Mouse (Mus musculus) heart, adult 8-10 months (tissue): ENCODE measurements around the gene Nkx1-2. TPM values are rescaled to one million over a fixed set of nuclear protein-coding genes. Genes with fewer than 3 reads are reported as not detected.

Source experiments
- DNase-seq: peaks from one replicate; pipeline ENCODE4 v3.0.0; 2022; ENCODE audit warnings: low spot score
- total RNA-seq, 4 experiments: library from RNA; stranded (reverse); gene quantifications; 2 replicates each; pipeline ENCODE4 v1.2.4; 2022

Gene Nkx1-2
- total RNA-seq: not detected

DNA sequence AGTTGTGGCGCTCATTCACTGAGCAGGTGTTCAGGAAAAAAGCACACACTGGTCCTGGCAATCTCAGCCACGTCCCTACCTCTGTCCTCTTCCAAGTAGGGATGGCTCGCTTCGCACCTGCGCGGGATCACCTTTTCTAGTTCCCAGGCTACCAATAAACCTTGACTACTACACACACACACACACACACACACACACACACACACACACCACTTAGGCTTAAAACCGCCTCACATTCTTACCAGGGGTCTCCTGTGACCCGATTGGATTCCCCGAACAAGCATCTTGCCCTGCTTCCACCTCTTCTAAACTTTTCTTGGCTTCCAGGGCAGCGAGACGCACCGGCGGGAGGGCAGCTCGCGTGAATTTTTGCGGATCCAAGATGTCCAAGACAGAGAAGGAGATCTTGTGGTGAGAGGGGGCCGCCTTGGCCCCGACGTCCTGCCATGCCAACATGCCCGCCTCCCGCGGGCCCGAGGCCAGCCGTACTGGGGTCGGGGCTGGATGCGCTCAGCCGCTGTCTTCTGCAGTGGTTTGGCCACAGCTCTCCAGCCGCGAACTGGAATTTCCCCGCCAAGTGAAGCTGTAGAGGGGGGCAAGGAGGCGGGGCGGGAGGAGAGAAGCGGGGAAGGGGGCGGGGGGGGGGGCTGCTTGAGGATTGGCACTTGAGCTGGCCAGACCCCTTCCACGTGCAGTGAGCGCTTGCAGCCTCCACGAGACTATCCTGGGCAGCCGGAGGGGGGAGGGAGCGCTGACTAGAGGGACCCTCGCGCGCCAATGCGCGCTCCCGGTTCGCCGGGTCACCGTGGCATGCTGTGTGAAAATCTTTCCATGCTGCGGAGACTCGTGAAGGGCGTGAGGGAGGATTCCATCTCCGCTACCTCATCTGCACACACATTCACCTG is at the start of gene Nkx1-2:
Gene Nkx1-2, minus strand, starts transcription at position 567 of the 905 bp plus-strand sequence.
- DNase-seq: no peak

DNA sequence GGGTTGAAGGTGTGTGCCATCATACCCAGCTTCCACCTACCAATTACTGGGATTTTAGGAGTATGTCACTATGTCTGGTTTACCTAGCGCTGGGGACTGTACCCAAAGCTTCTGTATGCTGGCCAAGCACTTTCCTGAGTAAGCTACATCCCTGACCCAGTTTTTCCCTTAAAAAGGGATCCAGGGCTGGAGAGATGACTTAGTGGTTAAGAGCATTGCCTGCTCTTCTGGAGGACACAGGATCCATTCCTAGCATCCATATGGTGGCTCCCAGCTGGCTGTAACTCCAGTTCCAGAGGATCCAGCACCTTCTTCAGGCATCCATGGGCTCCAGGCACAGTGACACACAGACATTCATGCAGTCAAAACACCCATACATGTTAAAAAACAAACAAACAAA is 47.1 kb upstream of the Nkx1-2 start:
- DNase-seq: no peak

DNA sequence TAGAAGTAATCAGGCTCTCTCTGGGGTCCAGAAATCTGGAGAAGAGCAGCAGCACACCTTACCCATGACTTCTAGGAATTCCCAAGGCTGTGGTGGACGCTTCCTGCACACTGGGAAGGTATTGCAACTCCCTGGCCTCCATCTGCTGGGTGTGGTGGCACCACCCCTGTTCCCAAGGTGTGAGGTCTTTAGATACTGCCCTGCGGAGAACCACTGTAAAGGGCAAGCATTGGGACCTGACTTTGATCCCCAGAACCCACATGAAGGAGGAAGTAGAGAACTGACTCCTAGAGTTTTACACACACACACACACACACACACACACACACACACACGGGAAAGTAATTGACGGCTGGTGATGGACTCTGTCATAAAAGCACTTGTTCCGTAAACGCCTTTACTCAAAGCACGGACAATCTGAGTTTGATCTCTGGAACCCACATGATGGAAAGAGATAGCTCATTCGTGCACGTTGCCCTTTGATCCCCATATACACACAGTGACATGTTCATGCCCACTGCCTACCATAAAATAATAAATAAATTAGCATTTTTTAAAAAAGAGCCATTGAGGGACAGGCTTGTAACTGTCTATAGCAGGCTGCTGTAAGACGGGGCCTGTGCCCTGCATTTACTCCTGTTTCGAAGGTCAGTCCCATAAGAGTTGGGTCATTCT is 45.3 kb upstream of the Nkx1-2 start:
- no peak for DNase-seq

DNA sequence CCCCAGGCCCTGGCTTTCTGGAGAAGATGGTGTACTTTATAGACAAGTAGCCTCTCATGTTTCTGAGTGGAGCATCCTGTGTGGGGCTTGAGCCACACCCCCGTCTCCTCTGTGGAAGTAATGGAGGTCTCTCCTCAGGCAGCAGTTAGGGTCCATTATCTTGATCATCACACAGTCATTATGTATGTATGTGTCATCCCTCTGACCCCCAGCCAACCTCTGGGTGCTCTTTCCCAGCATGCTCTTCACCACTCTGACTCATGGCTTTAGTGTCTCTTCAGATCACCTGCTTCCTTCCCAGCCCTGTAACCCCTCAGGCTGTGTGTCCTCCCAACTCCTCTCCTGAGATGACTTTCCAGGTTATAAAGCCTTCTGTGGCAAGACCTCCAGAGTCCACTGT is 42.2 kb upstream of the Nkx1-2 start:
- no peak for DNase-seq

DNA sequence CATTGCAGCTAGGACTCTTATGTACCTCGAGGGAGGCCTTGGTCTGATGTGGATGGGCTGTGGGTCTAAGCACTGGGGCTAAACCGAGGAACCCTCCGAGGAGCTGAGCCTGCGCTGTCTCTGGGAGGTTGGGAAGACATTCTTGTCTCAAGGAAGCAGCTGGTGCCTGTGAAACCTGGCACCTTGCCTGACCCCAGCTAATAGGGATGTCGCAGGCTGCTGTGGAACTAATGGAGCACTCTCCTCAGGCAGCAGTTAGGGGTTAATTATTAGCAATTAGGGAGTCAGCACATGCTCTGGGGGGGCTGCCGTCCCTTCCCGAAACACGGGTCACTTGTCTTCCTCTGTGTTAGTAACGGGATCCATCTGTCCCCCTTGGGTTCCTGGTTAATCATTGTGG is 41.5 kb upstream of the Nkx1-2 start:
- no peak for DNase-seq

DNA sequence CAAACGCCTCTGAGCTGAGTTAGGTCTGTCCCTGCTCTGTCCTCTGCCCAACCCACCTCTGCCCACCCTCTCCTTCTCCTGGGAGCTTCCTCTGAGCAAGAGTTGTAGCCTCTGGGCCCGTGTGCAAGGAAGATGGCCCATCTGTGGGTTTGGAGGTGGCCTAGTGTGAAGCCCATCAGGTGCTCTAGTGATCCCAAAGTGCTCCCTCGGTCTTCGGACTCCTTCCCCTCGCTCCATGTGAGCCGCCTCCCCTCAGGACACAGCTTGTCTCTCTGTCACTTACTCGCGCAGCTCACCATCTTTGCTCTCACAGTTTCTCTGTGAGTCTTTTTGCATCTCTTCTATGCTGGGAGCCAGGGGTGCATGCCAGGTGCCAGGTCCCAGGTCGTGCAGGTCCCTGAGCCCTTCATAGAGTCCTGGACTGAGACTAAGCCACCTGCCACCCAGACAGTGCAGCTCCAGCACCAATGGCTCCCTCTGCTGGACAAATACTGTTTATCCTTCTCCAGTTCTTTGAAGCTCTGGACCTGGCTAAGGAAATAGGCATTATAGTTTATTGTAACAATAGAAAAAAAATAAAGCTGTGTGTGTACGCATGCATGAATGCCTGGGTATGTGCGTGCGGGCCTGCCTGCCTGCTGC is 39.1 kb upstream of the Nkx1-2 start:
- peak; percentile 57 for DNase-seq

DNA sequence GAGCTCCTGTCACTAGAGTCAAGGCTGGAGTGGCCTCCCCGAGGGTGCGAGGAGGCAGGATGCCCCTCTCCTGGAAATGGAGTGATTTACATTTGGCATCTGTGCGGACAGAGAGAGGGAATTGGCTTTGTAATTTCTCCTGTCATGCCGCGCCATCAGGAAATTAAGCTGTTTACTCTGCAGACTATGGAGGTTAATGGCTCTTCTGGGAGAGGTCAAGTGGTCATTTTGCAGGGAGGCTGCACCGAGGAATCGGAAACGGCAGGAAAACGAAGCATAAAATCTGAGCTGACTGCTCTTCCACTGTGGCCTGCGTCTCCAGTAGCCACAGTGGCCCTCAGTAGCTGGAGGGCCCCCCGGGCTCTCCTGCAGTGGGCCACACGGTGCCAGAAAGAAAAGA is 37.9 kb upstream of the Nkx1-2 start:
- no peak for DNase-seq

DNA sequence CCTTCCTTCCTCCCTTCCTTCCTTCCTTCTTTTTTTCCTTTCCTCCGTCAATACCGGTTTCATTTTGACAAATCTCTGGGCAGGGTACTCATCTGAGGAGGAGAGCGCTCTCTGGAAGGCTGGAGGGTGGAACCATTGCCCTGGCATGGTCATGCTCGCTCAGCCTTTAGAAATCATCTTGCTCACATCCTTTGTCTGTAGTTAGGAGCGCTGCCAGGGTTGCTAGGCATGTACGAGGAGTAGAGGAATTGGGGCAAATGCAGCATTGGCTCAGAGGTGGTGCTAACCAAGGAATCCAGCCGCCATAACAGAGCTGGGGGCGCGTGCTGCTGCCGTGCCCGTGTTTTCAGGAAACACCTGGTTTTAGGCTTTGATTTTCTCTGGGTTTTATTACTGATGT is 31.9 kb upstream of the Nkx1-2 start:
- no peak for DNase-seq

DNA sequence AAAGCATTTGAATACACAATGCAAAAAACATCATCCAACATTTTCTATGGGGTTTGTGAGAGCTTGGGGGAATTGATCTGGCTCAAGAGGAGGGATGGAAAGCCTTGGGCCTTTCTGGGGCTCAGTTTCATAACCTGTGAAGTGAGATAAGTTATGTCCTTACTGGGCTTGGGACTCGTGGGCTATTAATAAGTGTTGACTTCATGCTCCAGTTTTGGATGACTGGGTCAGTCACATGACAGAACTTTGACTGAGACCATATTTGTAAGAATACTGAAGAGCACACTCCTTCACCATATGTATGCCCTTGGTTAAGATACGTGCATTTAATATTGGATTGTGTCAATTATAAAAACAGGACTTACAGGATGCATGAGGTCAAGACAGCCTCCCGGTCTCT is 28.0 kb upstream of the Nkx1-2 start:
- peak; percentile 58 for DNase-seq

DNA sequence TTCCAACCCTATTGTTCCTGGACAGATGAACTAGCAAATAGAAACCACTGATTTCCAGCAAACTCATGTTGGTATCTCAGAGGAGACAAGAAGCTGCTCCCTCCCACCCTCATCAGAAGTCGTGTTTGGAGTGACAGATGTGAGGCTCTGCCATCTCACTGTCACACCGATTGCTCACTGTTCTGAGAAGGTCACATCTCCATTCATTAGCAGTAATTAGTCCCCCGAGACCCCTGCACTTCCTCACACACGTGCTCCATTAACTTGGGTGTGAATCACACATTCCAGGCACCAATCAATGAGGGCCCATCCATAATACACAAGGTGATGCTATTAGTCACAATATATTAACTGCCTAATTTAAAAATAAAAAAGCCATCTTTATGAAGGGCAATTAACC is 26.7 kb upstream of the Nkx1-2 start:
- DNase-seq: no peak

DNA sequence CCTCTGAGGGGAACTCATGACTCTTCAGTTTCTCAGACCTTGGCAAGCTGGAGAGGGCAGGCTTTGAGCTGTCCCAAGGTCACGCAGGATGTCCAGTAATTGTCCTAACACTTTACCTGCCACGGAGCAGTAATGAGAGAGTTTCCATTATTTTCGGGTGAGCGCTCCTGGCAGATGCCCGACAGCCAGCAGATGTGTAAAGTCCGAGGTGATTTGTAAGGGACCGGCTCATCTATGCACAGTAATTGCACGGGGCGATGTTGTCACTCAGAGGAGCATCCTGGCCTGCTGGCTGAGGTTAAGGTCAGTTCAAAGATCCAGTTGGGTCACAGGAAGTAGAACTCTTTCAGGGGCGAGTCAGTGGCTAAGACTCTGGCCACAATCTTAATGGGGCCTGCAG is 24.7 kb upstream of the Nkx1-2 start:
- DNase-seq: no peak

DNA sequence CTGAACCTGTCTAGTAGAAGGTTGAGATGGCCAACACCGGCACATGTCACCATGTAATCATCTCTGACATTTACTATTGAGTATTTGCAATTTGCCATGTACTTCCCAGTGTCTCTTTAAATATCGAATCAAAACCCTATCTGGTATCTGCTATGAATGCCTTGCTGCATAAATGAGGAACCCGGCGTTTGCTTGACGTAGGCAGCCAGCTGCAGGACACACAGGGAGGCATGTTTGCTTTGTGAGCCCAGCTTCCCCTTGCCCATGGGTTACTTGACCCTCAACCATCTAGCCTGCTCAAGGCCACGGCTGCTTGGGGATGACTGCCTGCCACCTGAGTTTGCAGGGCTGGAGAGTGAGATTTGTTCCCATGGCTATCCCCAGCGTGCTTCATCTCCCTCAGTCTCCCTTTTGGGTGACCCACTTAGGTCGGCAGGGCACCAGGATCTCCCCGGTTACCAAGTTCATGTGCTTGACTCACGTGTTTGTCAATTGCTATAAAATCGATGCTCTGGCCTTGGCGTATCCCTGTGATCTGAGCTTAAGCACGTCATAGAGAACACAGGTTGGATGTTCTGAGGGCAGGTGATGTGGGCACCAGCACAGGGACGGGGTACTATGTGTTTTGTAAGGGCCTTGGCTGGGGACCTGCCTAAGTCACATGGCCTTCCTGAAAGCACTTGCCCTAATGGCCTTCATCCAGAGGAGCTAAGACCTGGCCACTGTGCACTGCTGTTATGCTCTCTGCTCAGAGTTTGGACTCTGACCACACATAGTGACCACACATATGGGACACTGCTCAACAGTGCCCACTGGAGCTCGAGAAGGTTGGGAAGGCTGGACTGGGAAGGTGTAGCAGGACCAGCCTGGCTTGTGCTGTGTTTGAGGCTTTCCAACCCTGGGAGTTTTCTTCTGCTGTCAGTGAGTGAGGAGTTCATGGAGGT is 20.8 kb upstream of the Nkx1-2 start:
- DNase-seq: peak; percentile 17

DNA sequence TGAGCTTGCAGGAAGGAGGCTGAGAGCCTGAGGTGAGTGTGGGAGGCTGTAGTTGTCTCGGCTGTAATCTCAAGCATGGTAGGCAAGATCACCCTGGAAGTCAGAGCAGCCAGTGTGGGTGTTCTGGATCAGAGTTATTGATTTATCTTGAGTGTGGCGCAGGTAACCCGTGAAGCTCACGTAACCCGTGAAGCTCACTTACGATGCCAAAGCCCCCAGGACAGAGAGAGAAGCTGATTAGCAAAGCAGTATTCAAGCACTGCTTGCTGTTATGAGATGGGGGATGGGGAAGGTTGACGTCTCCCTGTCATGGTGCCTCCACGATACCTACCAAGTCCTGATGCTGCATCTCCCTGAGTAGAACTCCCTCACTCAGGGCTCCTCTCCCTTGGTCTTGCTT is 20.1 kb upstream of the Nkx1-2 start:
- DNase-seq: no peak

DNA sequence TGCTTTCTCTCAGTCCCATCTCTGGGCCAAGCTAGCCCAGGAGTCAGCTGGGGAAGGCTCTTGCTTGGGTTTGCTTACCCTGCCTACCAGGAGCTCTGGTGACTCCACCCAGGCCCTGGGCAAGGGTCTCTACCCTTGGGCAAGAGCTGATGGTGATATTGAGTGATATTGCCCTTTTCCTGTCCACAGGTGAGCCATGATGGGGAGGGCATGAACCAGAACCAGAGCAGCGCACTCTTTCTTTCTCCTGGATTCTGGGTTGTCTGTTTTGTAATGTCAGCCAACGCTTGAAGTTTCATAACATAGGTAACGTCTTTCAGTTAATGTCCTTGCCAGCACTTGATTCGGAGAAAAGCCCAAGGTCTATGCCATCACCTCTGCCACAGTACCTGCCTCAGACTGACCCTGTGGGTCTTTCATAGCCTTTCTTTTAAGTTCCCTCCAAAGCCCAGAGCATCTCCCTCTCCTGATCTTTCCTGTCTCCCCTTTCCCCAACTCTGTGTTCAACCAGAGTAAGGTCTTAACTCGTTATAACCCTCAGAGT is 17.7 kb upstream of the Nkx1-2 start:
- DNase-seq: no peak

DNA sequence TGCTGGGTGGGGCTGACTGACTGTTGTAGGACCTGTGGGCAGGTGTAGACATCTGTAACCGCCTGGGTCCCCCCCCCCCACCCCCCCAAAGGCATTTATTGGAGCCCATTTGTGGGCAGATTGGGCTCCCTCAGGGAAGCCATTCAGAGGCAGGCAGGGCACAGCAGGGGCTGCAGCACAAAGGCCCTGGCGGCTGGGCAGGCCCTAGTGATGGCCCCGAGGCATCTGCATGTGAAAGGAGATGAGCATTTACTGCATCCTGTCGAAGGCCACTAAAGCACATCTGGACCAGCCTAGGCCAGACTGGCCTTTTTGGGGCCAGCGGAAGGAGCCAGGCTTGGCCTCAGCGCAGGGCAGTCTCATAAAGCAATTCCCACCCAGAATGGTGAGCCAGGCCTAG is 17.0 kb upstream of the Nkx1-2 start:
- no peak for DNase-seq

DNA sequence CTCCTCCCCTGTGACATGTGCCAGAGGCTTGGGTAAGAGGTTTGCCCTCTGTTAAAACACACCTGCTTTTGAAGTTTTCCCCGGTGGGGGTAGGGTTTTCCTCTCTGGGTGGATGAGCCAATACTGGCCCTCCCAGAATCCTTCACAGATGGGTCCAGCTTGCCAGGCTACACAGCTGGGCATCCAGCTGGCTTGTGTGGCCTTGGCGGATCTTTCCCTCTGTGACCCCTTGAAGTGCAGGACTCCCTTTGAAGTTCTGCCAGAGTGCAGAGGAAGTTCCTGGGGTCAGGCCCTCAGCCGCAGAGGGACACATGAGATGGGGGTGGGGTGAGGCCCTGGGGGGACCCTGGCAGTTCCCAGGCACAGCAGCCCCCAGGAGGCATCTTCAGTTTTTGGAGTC is 15.9 kb upstream of the Nkx1-2 start:
- no peak for DNase-seq

DNA sequence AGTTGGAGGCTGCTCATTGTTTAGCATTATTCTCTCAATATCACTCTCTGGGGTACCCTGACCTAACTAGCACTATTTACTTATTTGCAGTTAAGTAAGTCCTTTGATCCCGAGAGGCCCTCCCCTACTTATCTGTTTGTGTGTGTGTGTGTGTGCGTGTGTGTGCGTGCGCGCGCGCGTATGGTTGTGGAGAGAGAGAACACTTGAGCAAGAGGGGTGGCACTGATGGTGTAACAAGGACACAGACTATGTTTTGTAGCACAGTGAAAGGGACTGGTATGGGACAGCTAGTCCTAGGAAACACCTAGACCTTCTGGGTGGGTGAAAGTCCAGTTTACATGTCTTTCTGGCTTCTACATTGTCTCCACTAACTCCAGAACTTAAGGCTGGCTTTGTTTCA is 12.1 kb upstream of the Nkx1-2 start:
- DNase-seq: no peak

DNA sequence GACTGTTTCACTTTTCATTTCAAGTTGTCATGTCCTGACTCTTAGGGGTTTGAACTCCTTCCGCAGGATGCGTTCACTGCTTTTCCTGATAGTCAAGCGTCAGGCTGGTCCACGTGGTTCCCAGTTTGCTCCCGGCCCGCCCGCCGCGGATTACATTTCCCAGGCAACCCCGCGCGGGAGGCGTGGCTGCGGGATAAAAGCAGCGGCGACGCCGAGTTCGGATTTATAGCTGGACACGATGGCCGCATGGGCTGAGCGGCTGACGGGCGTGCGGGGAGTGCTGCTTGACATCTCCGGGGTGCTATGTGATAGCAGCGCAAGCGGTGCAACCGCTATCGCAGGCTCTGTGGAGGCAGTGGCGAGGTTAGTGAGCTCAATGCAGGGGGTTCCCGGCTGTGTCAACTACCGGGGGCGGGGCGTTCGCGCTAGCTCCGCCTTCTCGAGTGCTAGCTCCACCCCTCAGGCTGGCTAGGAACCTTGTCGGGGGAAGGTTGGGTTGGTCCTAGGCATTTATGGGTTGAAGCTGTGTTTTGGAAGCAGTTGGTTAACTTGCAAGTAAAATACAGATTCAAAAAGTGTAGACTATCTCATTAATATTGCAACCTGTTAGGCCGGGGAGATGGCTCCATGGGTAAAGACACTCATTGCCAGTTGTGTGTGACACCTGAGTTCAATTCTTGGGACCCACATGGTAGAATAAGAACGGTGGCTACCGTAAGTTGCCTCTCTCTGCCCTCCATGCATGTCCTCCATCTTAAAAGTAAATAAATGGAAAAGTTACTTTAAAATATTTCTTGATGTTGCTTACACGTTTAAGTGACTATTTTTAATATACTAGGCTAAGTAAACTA is 11.3 kb upstream of the Nkx1-2 start, which contains the start of gene Lhpp:
Gene Lhpp, plus strand, starts transcription at position 171 of the 851 bp plus-strand sequence.
- peak; percentile 81 for DNase-seq

DNA sequence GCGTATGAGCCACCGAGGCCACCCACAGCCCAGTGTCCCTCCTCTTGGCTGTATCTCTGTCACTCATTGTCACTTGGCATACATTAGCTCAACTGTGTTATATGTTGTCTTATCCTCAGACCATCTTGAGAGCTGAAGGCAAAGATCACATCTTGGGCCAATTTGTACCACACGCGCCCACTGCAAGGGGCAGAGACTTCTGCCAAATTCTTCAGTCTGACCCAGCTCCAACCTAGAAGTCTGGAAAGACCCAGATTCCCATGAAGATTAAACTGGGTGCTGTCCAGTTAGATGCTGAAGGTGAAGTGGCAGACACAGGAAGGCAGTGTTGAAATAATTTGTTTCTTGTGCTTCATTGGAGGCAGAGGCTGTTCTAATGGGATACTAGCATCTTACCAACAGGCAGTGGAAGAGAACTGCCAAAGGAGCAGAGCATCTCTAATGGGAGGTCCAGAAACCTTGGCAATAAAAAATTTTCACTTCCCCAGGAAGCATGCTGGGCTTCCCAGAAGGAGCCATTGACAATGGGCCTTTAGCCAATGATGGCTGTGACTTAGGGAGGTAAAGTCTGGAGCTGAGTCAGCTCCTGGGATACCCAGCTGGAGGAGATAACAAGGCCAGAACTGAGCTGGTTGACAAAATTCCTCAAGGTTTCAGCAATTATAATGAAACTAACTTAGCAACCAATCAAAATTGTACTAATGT is 9.0 kb upstream of the Nkx1-2 start:
- no peak for DNase-seq

DNA sequence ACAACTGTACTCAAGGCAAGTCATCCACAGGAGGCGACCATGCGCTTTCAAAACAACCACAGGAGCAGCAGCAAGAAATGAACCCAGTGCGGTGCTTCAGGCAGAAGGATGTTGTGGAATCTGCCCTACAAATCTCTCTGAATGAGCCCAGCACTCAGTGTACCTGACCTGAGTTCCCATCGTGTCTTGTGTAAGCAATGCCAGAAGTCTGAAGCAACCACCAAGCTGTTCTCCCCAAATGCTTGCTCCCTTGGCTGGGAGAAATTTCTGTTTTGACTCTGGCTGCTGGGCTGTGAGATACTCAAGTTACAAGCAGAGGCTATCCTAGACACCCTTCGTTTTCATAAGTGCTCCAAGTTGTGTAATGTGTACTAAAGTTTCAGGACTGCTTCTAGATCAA is 6.3 kb upstream of the Nkx1-2 start:
- no peak for DNase-seq
